Mouse (Mus musculus): ENCODE measurements at regions not wholly inside any gene's neighbourhood (a gene's known extent, or its start where the extent isn't known, plus 50 kb on each side); places are given as distances from the start of the nearest gene placed in this dataset.

DNA sequence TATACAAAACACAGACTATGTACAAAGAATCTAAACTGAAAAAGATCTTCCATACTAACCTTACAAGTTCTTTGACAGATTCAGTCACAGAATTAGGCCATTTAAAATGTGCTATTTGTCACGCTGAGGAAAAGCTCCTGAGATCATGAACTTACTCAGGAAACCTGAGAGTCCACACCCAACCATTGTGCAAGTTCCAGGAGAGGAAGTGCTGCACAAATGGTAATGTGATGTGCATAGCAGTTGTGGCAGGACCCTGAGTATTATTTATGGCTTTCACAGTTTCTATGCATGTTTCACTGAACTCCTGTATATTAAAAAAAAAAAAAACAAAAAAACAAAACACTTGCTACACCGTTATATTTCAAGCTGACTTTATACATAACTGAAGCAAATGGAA lies 200.2 kb downstream of the Rassf9 start:
- in situ Hi-C loops (cut with MboI, MseI), result loop anchor here in 1 of 2 experiments (5.0 kb wide), 1 partner anchor 235 kb away; no protein-coding TSS in a partner anchor

GRCm38 (mm10) chr10:102705848-102706247 lies 193.8 kb downstream of the Rassf9 start:
- in situ Hi-C loops (cut with MboI, MseI), result no loop called here

DNA sequence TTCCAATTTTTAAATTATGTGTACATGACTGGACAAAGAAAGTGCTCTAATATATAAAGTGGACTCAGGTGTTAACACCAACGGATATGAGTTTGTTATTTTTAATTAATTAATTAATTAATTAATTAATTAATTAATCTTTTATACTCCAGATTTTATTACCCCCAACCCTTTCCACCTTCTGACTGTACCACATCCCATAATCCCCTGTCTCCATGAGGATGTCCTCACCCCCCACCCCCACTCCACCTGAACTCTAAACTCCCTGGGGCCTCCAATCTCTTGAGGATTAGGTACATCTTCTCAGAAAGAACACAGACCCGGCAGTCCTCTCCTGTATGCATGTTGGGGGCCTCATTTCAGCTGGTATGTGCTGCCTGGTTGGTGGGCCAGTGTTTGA lies 182.8 kb downstream of the Rassf9 start:
- in situ Hi-C loops (cut with MboI, MseI), result no loop called here

- in situ Hi-C loops (cut with MboI, MseI), result no loop called here
Observed at GRCm38 (mm10) chr10:102689966-102690365, 177.9 kb downstream of the Rassf9 start.

GRCm38 (mm10) chr10:102686667-102687397 lies 174.8 kb downstream of the Rassf9 start:
- in situ Hi-C loops (cut with MboI, MseI), result no loop called here

GRCm38 (mm10) chr10:102685833-102686434 lies 173.9 kb downstream of the Rassf9 start:
- in situ Hi-C loops (cut with MboI, MseI), result no loop called here

GRCm38 (mm10) chr10:102667359-102667758 lies 155.3 kb downstream of the Rassf9 start:
- in situ Hi-C loops (cut with MboI, MseI), result no loop called here

DNA sequence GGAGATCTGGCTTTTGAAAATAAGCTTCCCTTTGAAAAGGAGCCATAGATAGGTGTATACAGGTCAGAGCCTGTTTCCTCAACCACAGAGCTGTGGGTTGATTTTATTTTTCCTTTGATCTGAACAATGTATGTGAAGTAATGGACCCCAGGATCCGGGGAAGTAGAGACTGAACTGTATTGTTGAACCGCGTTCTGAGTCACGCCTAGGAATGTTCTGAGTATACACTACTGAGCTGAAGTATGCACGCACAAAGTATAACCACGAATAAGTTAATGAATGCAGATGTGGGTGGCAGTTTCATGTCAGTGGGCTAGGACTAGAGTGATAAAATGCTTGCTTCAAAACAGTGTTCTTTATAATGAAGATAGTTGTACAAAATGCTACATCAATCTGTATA lies 147.7 kb downstream of the Rassf9 start:
- in situ Hi-C loops (cut with MboI, MseI), result no loop called here

GRCm38 (mm10) chr10:102636507-102636906 lies 124.5 kb downstream of the Rassf9 start:
- in situ Hi-C loops (cut with MboI, MseI), result no loop called here

GRCm38 (mm10) chr10:102633438-102633837 lies 121.4 kb downstream of the Rassf9 start:
- in situ Hi-C loops (cut with MboI, MseI), result no loop called here

DNA sequence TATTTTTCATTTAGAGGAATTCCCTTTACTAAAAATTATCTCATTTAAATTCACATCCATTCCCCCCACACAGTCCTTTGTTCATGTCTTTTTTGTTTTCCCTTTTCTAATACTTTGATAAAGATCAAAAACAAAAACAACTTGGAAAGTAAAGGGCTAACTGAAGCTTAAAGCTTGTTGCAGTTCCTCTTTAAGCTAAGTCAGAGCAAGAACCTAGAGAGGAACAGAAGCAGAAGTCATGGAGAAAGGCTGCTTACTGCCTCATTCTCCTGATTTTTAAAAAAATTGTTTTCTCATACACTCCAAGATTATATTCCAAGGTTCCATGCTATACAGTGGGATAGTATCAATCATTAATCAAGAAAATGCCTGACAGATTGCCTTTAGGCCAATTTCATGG lies 116.6 kb downstream of the Rassf9 start:
- in situ Hi-C loops (cut with MboI, MseI), result no loop called here

GRCm38 (mm10) chr10:102623895-102624294 lies 111.9 kb downstream of the Rassf9 start:
- in situ Hi-C loops (cut with MboI, MseI), result no loop called here

DNA sequence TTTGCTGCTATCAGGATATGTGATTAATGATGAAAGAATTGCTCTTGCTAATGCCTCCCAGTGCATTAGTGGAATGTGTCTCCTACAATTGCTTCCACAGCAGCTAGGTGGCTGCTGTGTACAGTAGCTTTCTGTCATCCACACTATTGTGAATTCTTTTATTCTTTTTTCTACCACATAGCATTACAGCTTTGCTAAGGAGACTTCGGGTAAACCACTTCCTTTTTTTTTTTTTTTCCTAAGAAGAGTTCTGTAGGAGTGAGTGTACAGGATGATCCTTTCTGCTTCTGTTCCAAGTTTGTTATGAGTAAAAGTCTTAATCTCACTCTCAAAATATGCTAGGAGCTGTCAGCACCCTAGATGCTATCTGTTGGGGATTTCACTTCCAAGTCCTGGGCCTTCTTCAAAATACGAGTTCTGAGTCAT lies 110.6 kb downstream of the Rassf9 start:
- in situ Hi-C loops (cut with MboI, MseI), result no loop called here

- in situ Hi-C loops (cut with MboI, MseI), result no loop called here
Observed at GRCm38 (mm10) chr10:102618711-102619110, 106.7 kb downstream of the Rassf9 start.

- in situ Hi-C loops (cut with MboI, MseI), result no loop called here
Observed at GRCm38 (mm10) chr10:102615962-102616595, 104.1 kb downstream of the Rassf9 start.
